Mouse (Mus musculus): ENCODE results near the gene Minpp1. TPM values are rescaled to one million over a fixed set of nuclear protein-coding genes. Genes with fewer than 3 reads are reported as not detected.

Minpp1 gene
- total and polyA plus RNA-seq, 2 experiments: 35.3 to 53.9 TPM

DNA sequence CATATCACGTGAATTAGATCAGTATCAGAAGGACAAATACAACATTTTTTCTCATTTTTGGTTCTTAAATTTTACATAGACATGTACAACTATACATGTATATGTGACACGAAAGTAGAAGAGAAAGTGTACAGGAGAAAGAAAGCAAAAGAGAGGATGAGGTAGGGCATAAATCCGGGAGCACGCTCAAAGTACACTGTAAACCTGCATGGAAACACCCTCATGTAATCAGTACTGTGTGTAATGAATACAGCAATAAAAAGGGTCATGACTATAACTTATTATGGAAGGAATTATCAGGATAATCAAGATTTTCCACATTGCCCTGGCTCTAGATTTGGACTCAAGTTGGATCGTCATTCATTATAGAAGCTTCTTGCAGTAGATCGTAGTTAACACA lies 22.5 kb upstream of the Minpp1 start:
- Histone ChIP-seq H3K27me3 (ENCODE audit: control insufficient read depth, insufficient read depth, low read length) (no peaks in the 10 kb centered on the region), H3K9ac (ENCODE audit: low read depth, low read length) (no peak overlapping the region), H3K79me2 (ENCODE audit: control insufficient read depth, insufficient read depth, low read length) (no peaks in the 10 kb centered on the region), H3K27ac (replicated peaks; ENCODE audit: insufficient read depth, low read depth, low read length) (no peak overlapping the region), H3K4me1 (ENCODE audit: control insufficient read depth, insufficient read depth, low read length) (no peaks in the 10 kb centered on the region), H3K4me3 (ENCODE audit: insufficient read depth, low read depth, low read length) (no peak overlapping the region), H3K36me3 (ENCODE audit: control insufficient read depth, insufficient read depth, low read length) (no peaks in the 10 kb centered on the region)
- no peak for DNase-seq (ENCODE audit: extremely low read depth, low read depth, low spot score)
- WGBS: 94% methylated on average over 6 of the region's 6 CpGs
- TF ChIP-seq CTCF (IDR thresholded peaks at IDR 0.05; ENCODE audit: low read depth, low read length) (no peak), POLR2A (IDR thresholded peaks at IDR 0.05; ENCODE audit: extremely low read depth, insufficient read depth, low read length) (no peak)

- Histone ChIP-seq H3K9ac (ENCODE audit: low read depth, low read length) (no peak overlapping the region), H3K27me3 (ENCODE audit: control insufficient read depth, insufficient read depth, low read length) (no peaks in the 10 kb centered on the region), H3K4me3 (ENCODE audit: insufficient read depth, low read depth, low read length) (no peak overlapping the region), H3K79me2 (ENCODE audit: control insufficient read depth, insufficient read depth, low read length) (no peaks in the 10 kb centered on the region), H3K36me3 (ENCODE audit: control insufficient read depth, insufficient read depth, low read length) (no peaks in the 10 kb centered on the region), H3K27ac (replicated peaks; ENCODE audit: insufficient read depth, low read depth, low read length) (no peak overlapping the region), H3K4me1 (ENCODE audit: control insufficient read depth, insufficient read depth, low read length) (peaks cover under 1% of the 10 kb centered on the region; the same call in 1 of the 2 replicates)
- DNase-seq (ENCODE audit: extremely low read depth, low read depth, low spot score): no peak
- 66% methylated on average over 4 of the region's 4 CpGs for WGBS
- TF ChIP-seq POLR2A (IDR thresholded peaks at IDR 0.05; ENCODE audit: extremely low read depth, insufficient read depth, low read length): no peak
- TF ChIP-seq CTCF (IDR thresholded peaks at IDR 0.05; ENCODE audit: low read depth, low read length): no peak
Observed at GRCm38 (mm10) chr19:32465228-32465627, 20.3 kb upstream of the Minpp1 start.

GRCm38 (mm10) chr19:32466478-32466877 lies 19.1 kb upstream of the Minpp1 start, which contains the start of gene Rpl9-ps6:
TSS of gene Rpl9-ps6 (minus strand) at chr19:32466578.
- Histone ChIP-seq H3K27me3 (ENCODE audit: control insufficient read depth, insufficient read depth, low read length) (no peaks in the 10 kb centered on the region), H3K9ac (ENCODE audit: low read depth, low read length) (no peak within 1 kb of the TSS), H3K4me3 (ENCODE audit: insufficient read depth, low read depth, low read length) (no peak within 1 kb of the TSS), H3K4me1 (ENCODE audit: control insufficient read depth, insufficient read depth, low read length) (peaks cover 2% of the 10 kb centered on the region; the same call in 1 of the 2 replicates), H3K27ac (replicated peaks; ENCODE audit: insufficient read depth, low read depth, low read length) (no peak within 1 kb of the TSS), H3K79me2 (ENCODE audit: control insufficient read depth, insufficient read depth, low read length) (no peaks in the 10 kb centered on the region), H3K36me3 (ENCODE audit: control insufficient read depth, insufficient read depth, low read length) (no peaks in the 10 kb centered on the region)
- DNase-seq (ENCODE audit: extremely low read depth, low read depth, low spot score): no peak
- TF ChIP-seq CTCF (IDR thresholded peaks at IDR 0.05; ENCODE audit: low read depth, low read length) (no peak), POLR2A (IDR thresholded peaks at IDR 0.05; ENCODE audit: extremely low read depth, insufficient read depth, low read length) (no peak)
- 79% methylated on average over 6 of the region's 6 CpGs for WGBS

DNA sequence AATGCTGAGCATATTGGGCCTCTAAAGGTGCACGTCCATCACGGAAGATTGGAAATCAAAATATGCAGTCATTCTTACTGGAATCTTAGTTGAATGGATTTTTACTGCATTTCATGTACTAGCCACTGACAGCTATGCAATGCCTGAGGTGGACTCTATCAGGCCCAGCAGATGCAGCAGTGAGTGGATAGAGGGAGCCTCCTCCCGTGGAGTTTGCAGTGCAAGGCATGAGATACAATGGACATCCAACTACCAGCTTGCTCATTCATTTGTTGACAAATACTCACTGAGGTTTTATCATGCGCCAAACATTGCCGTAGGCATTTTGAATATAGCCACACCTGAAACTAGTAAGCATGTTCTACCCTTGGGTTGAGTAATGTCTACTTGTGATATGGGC lies 18.2 kb upstream of the Minpp1 start:
- H3K27ac ChIP-seq (replicated peaks; ENCODE audit: insufficient read depth, low read depth, low read length): no peak overlapping the region
- no peak for DNase-seq (ENCODE audit: extremely low read depth, low read depth, low spot score)
- H3K4me1 ChIP-seq (ENCODE audit: control insufficient read depth, insufficient read depth, low read length): peaks cover 2% of the 10 kb centered on the region; the same call in 1 of the 2 replicates
- no peak overlapping the region for H3K9ac ChIP-seq (ENCODE audit: low read depth, low read length)
- H3K27me3 ChIP-seq (ENCODE audit: control insufficient read depth, insufficient read depth, low read length): no peaks in the 10 kb centered on the region
- no peaks in the 10 kb centered on the region for H3K79me2 ChIP-seq (ENCODE audit: control insufficient read depth, insufficient read depth, low read length)
- H3K4me3 ChIP-seq (ENCODE audit: insufficient read depth, low read depth, low read length): no peak overlapping the region
- H3K36me3 ChIP-seq (ENCODE audit: control insufficient read depth, insufficient read depth, low read length): no peaks in the 10 kb centered on the region
- 94% methylated on average over 5 of the region's 5 CpGs for WGBS
- TF ChIP-seq CTCF (IDR thresholded peaks at IDR 0.05; ENCODE audit: low read depth, low read length) (no peak), POLR2A (IDR thresholded peaks at IDR 0.05; ENCODE audit: extremely low read depth, insufficient read depth, low read length) (no peak)

- Histone ChIP-seq H3K9ac (ENCODE audit: low read depth, low read length) (no peak overlapping the region), H3K27me3 (ENCODE audit: control insufficient read depth, insufficient read depth, low read length) (no peaks in the 10 kb centered on the region), H3K27ac (replicated peaks; ENCODE audit: insufficient read depth, low read depth, low read length) (no peak overlapping the region), H3K79me2 (ENCODE audit: control insufficient read depth, insufficient read depth, low read length) (no peaks in the 10 kb centered on the region), H3K36me3 (ENCODE audit: control insufficient read depth, insufficient read depth, low read length) (no peaks in the 10 kb centered on the region), H3K4me3 (ENCODE audit: insufficient read depth, low read depth, low read length) (no peak overlapping the region), H3K4me1 (ENCODE audit: control insufficient read depth, insufficient read depth, low read length) (peaks cover 2% of the 10 kb centered on the region; the same call in 1 of the 2 replicates)
- peak; percentile 47 for TF ChIP-seq CTCF (IDR thresholded peaks at IDR 0.05; ENCODE audit: low read depth, low read length)
- no peak for TF ChIP-seq POLR2A (IDR thresholded peaks at IDR 0.05; ENCODE audit: extremely low read depth, insufficient read depth, low read length)
- DNase-seq (ENCODE audit: extremely low read depth, low read depth, low spot score): peak; percentile 69
- 12% methylated on average over 6 of the region's 6 CpGs for WGBS
Observed at GRCm38 (mm10) chr19:32470059-32470497, 15.5 kb upstream of the Minpp1 start.

DNA sequence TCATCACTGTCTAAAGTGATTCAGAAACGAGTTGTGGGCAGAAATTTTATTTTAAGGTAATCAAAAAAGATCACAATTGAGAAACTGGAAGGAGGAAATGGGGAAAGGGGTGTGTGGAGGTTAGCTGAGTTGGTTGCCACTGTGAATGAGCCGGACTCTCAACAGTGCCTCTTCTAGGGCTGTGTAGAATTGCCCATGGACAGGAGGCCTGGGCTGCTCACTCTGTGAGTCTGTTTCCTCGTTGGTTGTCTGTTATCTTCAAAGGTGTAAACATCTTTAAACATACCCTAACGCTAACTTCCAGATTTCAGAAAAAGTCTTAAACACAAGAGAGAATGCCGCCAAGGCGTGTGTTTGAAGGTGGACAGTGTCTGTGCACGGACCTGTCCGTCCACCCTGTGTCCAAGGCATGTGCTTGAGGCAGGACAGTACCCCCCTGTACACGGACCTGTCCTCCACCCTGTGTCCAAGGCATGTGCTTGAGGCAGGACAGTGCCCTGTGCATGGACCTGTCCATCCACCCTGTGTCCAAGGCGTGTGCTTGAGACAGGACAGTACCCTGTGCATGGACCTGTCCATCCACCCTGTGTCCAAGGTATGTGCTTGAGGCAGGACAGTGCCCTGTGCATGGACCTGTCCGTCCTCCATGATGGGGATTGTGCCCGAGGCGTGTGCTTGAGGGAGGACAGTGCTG lies 14.9 kb upstream of the Minpp1 start:
- Histone ChIP-seq H3K9ac (ENCODE audit: low read depth, low read length) (no peak overlapping the region), H3K27ac (replicated peaks; ENCODE audit: insufficient read depth, low read depth, low read length) (no peak overlapping the region), H3K27me3 (ENCODE audit: control insufficient read depth, insufficient read depth, low read length) (no peaks in the 10 kb centered on the region), H3K4me1 (ENCODE audit: control insufficient read depth, insufficient read depth, low read length) (peaks cover 2% of the 10 kb centered on the region; the same call in 1 of the 2 replicates), H3K4me3 (ENCODE audit: insufficient read depth, low read depth, low read length) (no peak overlapping the region), H3K79me2 (ENCODE audit: control insufficient read depth, insufficient read depth, low read length) (no peaks in the 10 kb centered on the region), H3K36me3 (ENCODE audit: control insufficient read depth, insufficient read depth, low read length) (no peaks in the 10 kb centered on the region)
- WGBS: 80% methylated on average over 13 of the region's 13 CpGs
- no peak for DNase-seq (ENCODE audit: extremely low read depth, low read depth, low spot score)
- TF ChIP-seq CTCF (IDR thresholded peaks at IDR 0.05; ENCODE audit: low read depth, low read length) (no peak), POLR2A (IDR thresholded peaks at IDR 0.05; ENCODE audit: extremely low read depth, insufficient read depth, low read length) (no peak)

Data from liver, adult 2 months (tissue).